Comparison of ENCODE assay signal across 8 mouse cellular contexts in genomic region chr2:71056115-71056835, GRCm38 (mm10). TPM values are rescaled to one million over a fixed set of nuclear protein-coding genes. Genes with fewer than 3 reads are reported as not detected.
A peak's percentile ranks its signal among the peaks of the same experiment; 100 is the strongest.
DNase-seq lines count a peak whose midpoint lies in the region; ATAC-seq and TF ChIP-seq lines count a peak whose summit lies in the region.

No protein-coding gene starts in this region.

- no peak for TF ChIP-seq POLR2A in CH12.LX (IDR thresholded peaks at IDR 0.05; ENCODE audit: low read depth, low read length)

- peak overlapping the region; percentile 79 for H3K9ac ChIP-seq in CH12.LX (ENCODE audit: insufficient read depth, low read depth)
- H3K9ac ChIP-seq in forebrain, embryonic 12.5 days = peak overlapping the region; percentile 71
- peak overlapping the region; percentile 93 for H3K9ac ChIP-seq in liver, embryonic 13.5 days

- TF ChIP-seq CTCF in CH12.LX (conservative IDR thresholded peaks at IDR 0.05 in 1 of 2, IDR thresholded peaks at IDR 0.05 in 1 of 2; ENCODE audit: low read depth in 2 of 2, low read length in 2 of 2) = peak in 1 of 2 experiments; percentile 32; a peak in 2 of 4 replicates

- no peak for ATAC-seq in forebrain, embryonic 12.5 days (ENCODE audit: low FRiP score)
- no peak for ATAC-seq in liver, embryonic 13.5 days (ENCODE audit: low read depth)

- dilution Hi-C loops in CH12.LX (cut with MboI; ENCODE audit: extremely low pct_ligation_motif_present, extremely low pct_unique_long_range_greater_than_20kb, low sequenced_read_pairs) = no loop called here

- H3K9me3 ChIP-seq in heart, embryonic 10.5 days = no peaks in the 10 kb centered on the region
- peaks cover 5% of the 10 kb centered on the region for H3K9me3 ChIP-seq in CH12.LX (replicated peaks; ENCODE audit: low read length)
- H3K9me3 ChIP-seq in forebrain, embryonic 12.5 days = no peaks in the 10 kb centered on the region
- no peaks in the 10 kb centered on the region for H3K9me3 ChIP-seq in liver, embryonic 13.5 days (replicated peaks)

- peak overlapping the region; percentile 72 for H3K4me3 ChIP-seq in heart, embryonic 10.5 days
- peak overlapping the region; percentile 70 to 76 (median 74) for H3K4me3 ChIP-seq in CH12.LX (replicated peaks in 1 of 3; ENCODE audit: low read depth in 2 of 3, low read length in 2 of 3, poor library complexity in 1 of 3)
- peak overlapping the region; percentile 64 for H3K4me3 ChIP-seq in forebrain, embryonic 12.5 days (replicated peaks)
- peak overlapping the region; percentile 93 for H3K4me3 ChIP-seq in liver, embryonic 13.5 days (replicated peaks)

- DNase-seq in heart, embryonic 10.5 days (ENCODE audit: low spot score) = no peak
- DNase-seq in heart, adult 8-10 months (ENCODE audit: low spot score) = no peak
- DNase-seq in CH12.LX (ENCODE audit: extremely low read depth) = no peak
- no peak for DNase-seq in liver, embryonic 13.5 days
- DNase-seq in spleen, postnatal 36 days (ENCODE audit: low spot score in 2 of 2) = no peak
- no peak for DNase-seq in adrenal gland, postnatal 25 days
- DNase-seq in left cerebral cortex, postnatal 10 days (ENCODE audit: extremely low spot score in 1 of 2, low spot score in 2 of 2) = no peak

- peak overlapping the region; percentile 38; the same call in 1 of the 2 replicates for H3K4me2 ChIP-seq in CH12.LX (ENCODE audit: insufficient read depth, low read depth, poor library complexity, severe bottlenecking)
- peak overlapping the region; percentile 68 for H3K4me2 ChIP-seq in forebrain, embryonic 12.5 days
- peak overlapping the region; percentile 91 for H3K4me2 ChIP-seq in liver, embryonic 13.5 days

- H3K79me2 ChIP-seq in CH12.LX (replicated peaks; ENCODE audit: control insufficient read depth, extremely low read depth, insufficient read depth, poor library complexity, severe bottlenecking) = no peaks in the 10 kb centered on the region

- 12% methylated on average over 21 of the region's 21 CpGs for WGBS in heart, embryonic 10.5 days
- WGBS in forebrain, embryonic 12.5 days = 13% methylated on average over 21 of the region's 21 CpGs
- WGBS in liver, embryonic 13.5 days (ENCODE audit: insufficient replicate concordance) = 10% methylated on average over 21 of the region's 21 CpGs

- no peak for TF ChIP-seq EP300 in CH12.LX (IDR thresholded peaks at IDR 0.05; ENCODE audit: low read length)

- peak overlapping the region; percentile 92 for H3K27ac ChIP-seq in heart, embryonic 10.5 days
- peak overlapping the region; percentile 77 for H3K27ac ChIP-seq in CH12.LX (ENCODE audit: insufficient read depth, low read depth)
- H3K27ac ChIP-seq in forebrain, embryonic 12.5 days = peak overlapping the region; percentile 93
- H3K27ac ChIP-seq in liver, embryonic 13.5 days = peak overlapping the region; percentile 94

- in situ Hi-C loops in CH12.LX (cut with MboI; ENCODE audit: low pct_ligation_motif_present, low pct_unique_long_range_greater_than_20kb, low sequenced_read_pairs) = no loop called here

- H3K27me3 ChIP-seq in heart, embryonic 10.5 days (ENCODE audit: insufficient read depth, poor library complexity, severe bottlenecking) = no peaks in the 10 kb centered on the region
- H3K27me3 ChIP-seq in CH12.LX (replicated peaks) = no peaks in the 10 kb centered on the region
- H3K27me3 ChIP-seq in forebrain, embryonic 12.5 days = no peaks in the 10 kb centered on the region
- H3K27me3 ChIP-seq in liver, embryonic 13.5 days = no peaks in the 10 kb centered on the region

- peaks cover 24% of the 10 kb centered on the region for H3K36me3 ChIP-seq in heart, embryonic 10.5 days
- H3K36me3 ChIP-seq in CH12.LX (replicated peaks in 1 of 2; ENCODE audit: control insufficient read depth in 1 of 2, insufficient read depth in 1 of 2, low read length in 1 of 2) = peaks cover 16 to 32% of the 10 kb centered on the region in 2 experiments
- H3K36me3 ChIP-seq in forebrain, embryonic 12.5 days (replicated peaks) = peaks cover 15% of the 10 kb centered on the region
- H3K36me3 ChIP-seq in liver, embryonic 13.5 days = peaks cover 16% of the 10 kb centered on the region

- 0 out of 2 replicates have a peak, but pooled peaks cover 6% of the 10 kb centered on the region for H3K4me1 ChIP-seq in heart, embryonic 10.5 days
- H3K4me1 ChIP-seq in CH12.LX (ENCODE audit: control insufficient read depth in 1 of 2, insufficient read depth in 2 of 2) = peaks cover 9 to 23% of the 10 kb centered on the region in 2 experiments
- H3K4me1 ChIP-seq in forebrain, embryonic 12.5 days = peaks cover 12% of the 10 kb centered on the region
- peaks cover 29% of the 10 kb centered on the region for H3K4me1 ChIP-seq in liver, embryonic 13.5 days (replicated peaks)

- TF ChIP-seq RAD21 in CH12.LX (IDR thresholded peaks at IDR 0.05; ENCODE audit: low read depth, low read length) = no peak; the same call in 1 of the 2 replicates

- intact Hi-C loops in left cerebral cortex, postnatal 10 days (cut with DNase I) = loop anchor here (10.0 kb wide), 1 partner anchor 351 kb away; no protein-coding TSS in a partner anchor

TF ChIP-seq in CH12.LX, 34 proteins besides CTCF, POLR2A, EP300 and RAD21:
- TF ChIP-seq RCOR1 (conservative IDR thresholded peaks at IDR 0.05; ENCODE audit: low read depth, low read length) = no peak
- TF ChIP-seq JUN (IDR thresholded peaks at IDR 0.05; ENCODE audit: insufficient read depth, low read depth, low read length) = no peak
- TF ChIP-seq PAX5 (IDR thresholded peaks at IDR 0.05; ENCODE audit: low read length) = no peak
- no peak for TF ChIP-seq ZKSCAN1 (IDR thresholded peaks at IDR 0.05; ENCODE audit: borderline replicate concordance, low read depth, low read length)
- no peak for TF ChIP-seq NELFE (IDR thresholded peaks at IDR 0.05; ENCODE audit: low read depth, low read length)
- peak; percentile 62; the same call in 1 of the 2 replicates for TF ChIP-seq MXI1 (IDR thresholded peaks at IDR 0.05; ENCODE audit: low read depth, low read length)
- peak; percentile 65 for TF ChIP-seq ZNF384 (IDR thresholded peaks at IDR 0.05; ENCODE audit: low read depth, low read length)
- no peak for TF ChIP-seq ETS1 (conservative IDR thresholded peaks at IDR 0.05; ENCODE audit: low read depth, low read length)
- TF ChIP-seq USF2 (conservative IDR thresholded peaks at IDR 0.05; ENCODE audit: low read depth, low read length) = no peak
- no peak for TF ChIP-seq BHLHE40 (IDR thresholded peaks at IDR 0.05; ENCODE audit: low read depth, low read length)
- no peak for TF ChIP-seq ELF1 (IDR thresholded peaks at IDR 0.05; ENCODE audit: low read depth, low read length)
- no peak for TF ChIP-seq ZMIZ1 (IDR thresholded peaks at IDR 0.05; ENCODE audit: low read depth, low read length)
- TF ChIP-seq MAX (IDR thresholded peaks at IDR 0.05; ENCODE audit: low read length) = peak; percentile 76
- TF ChIP-seq USF1 (IDR thresholded peaks at IDR 0.05; ENCODE audit: low read depth, low read length) = no peak
- no peak for TF ChIP-seq IRF4 (IDR thresholded peaks at IDR 0.05; ENCODE audit: low read depth, low read length)
- no peak for TF ChIP-seq TCF12 (IDR thresholded peaks at IDR 0.05; ENCODE audit: low read depth, low read length)
- TF ChIP-seq ZC3H11A (IDR thresholded peaks at IDR 0.05; ENCODE audit: low read depth, low read length) = no peak
- no peak for TF ChIP-seq HCFC1 (IDR thresholded peaks at IDR 0.05; ENCODE audit: low read depth, low read length)
- no peak for TF ChIP-seq CHD1 (IDR thresholded peaks at IDR 0.05; ENCODE audit: low read depth, low read length)
- TF ChIP-seq MYC (IDR thresholded peaks at IDR 0.05; ENCODE audit: low read depth, low read length) = peak; percentile 68; the same call in 1 of the 2 replicates
- TF ChIP-seq MAFK (IDR thresholded peaks at IDR 0.05; ENCODE audit: insufficient replicate concordance, low read length) = 0 out of 2 replicates have a peak, but pooled peaks have one; percentile 45
- peak; percentile 18; the same call in 1 of the 2 replicates for TF ChIP-seq SMC3 (IDR thresholded peaks at IDR 0.05; ENCODE audit: low read depth, low read length)
- no peak for TF ChIP-seq UBTF (IDR thresholded peaks at IDR 0.05; ENCODE audit: low read depth, low read length)
- no peak for TF ChIP-seq SIN3A (IDR thresholded peaks at IDR 0.05; ENCODE audit: low read length)
- no peak for TF ChIP-seq GABPA (IDR thresholded peaks at IDR 0.05; ENCODE audit: insufficient replicate concordance, low read depth, low read length)
- TF ChIP-seq JUND (conservative IDR thresholded peaks at IDR 0.05; ENCODE audit: low read depth, low read length) = no peak
- TF ChIP-seq MEF2A (IDR thresholded peaks at IDR 0.05; ENCODE audit: borderline replicate concordance, low read depth, low read length) = no peak
- no peak for TF ChIP-seq NRF1 (IDR thresholded peaks at IDR 0.05; ENCODE audit: low read depth, low read length)
- TF ChIP-seq E2F4 (IDR thresholded peaks at IDR 0.05; ENCODE audit: insufficient replicate concordance, low read depth, low read length) = no peak
- no peak for TF ChIP-seq MAZ (IDR thresholded peaks at IDR 0.05; ENCODE audit: low read depth, low read length)
- no peak for TF ChIP-seq TBP (conservative IDR thresholded peaks at IDR 0.05; ENCODE audit: low read depth, low read length)
TF ChIP-seq in CH12.LX: peak in this region for 6.

RNA-seq across cellular contexts. Expression of gene Mettl8, which starts 0.9 kb away (rescaled TPM):
- 14.6 and 15.7 TPM in 2 replicates for polyA plus RNA-seq in heart, embryonic 10.5 days (2016; fragmentation: Nextera tagmentation; extraction: Ambion mirVana)
- total RNA-seq in heart, adult 8-10 months (2022) = 1 to 10 TPM; 4.0 to 6.1 (median 5.8) TPM
- 8.8 and 9.2 TPM in 2 replicates for total RNA-seq in CH12.LX (2012; rRNA removed)
- total RNA-seq in CH12.LX (2014; rRNA removed) = 7.8 and 10.4 TPM in 2 replicates
- 6.9 and 7.5 TPM in 2 replicates for polyA plus RNA-seq in CH12.LX (2012; ENCODE audit: insufficient read length, low read depth)
- polyA plus RNA-seq in forebrain, embryonic 12.5 days (2016; fragmentation: Nextera tagmentation; extraction: Ambion mirVana) = 18.1 and 19.5 TPM in 2 replicates
- 10.0 and 12.7 TPM in 2 replicates for polyA plus RNA-seq in liver, embryonic 13.5 days (2015; fragmentation: Nextera tagmentation; extraction: Ambion mirVana)
- 15.7 and 18.9 TPM in 2 replicates for total RNA-seq in adrenal gland, postnatal 25 days (2021)
- 10 to 100 TPM; 13.2 to 13.6 TPM for total RNA-seq in left cerebral cortex, postnatal 10 days (2021)

RNA-seq across cellular contexts. Expression of gene Dcaf17, which starts 1.1 kb away (rescaled TPM):
- 24.9 and 25.8 TPM in 2 replicates for polyA plus RNA-seq in heart, embryonic 10.5 days (2016; fragmentation: Nextera tagmentation; extraction: Ambion mirVana)
- total RNA-seq in heart, adult 8-10 months (2022) = 1 to 10 TPM; 3.5 to 5.3 (median 4.3) TPM
- 13.6 and 15.6 TPM in 2 replicates for total RNA-seq in CH12.LX (2012; rRNA removed)
- 28.1 and 29.3 TPM in 2 replicates for total RNA-seq in CH12.LX (2014; rRNA removed)
- 20.9 and 22.7 TPM in 2 replicates for polyA plus RNA-seq in CH12.LX (2012; ENCODE audit: insufficient read length, low read depth)
- polyA plus RNA-seq in forebrain, embryonic 12.5 days (2016; fragmentation: Nextera tagmentation; extraction: Ambion mirVana) = 40.0 and 41.0 TPM in 2 replicates
- polyA plus RNA-seq in liver, embryonic 13.5 days (2015; fragmentation: Nextera tagmentation; extraction: Ambion mirVana) = 18.3 and 20.2 TPM in 2 replicates
- total RNA-seq in adrenal gland, postnatal 25 days (2021) = 21.6 and 21.9 TPM in 2 replicates
- 10 to 100 TPM; 15.2 to 18.5 TPM for total RNA-seq in left cerebral cortex, postnatal 10 days (2021)

Comparison
In these comparisons a context has a peak if more than half of its experiments do, and no peak if none do; other contexts are left out.
1. H3K4me2 ChIP-seq: peak in every context shown above with its lines; median percentile 91 in liver, embryonic 13.5 days; 68 in forebrain, embryonic 12.5 days; 38 in CH12.LX.